Mouse (Mus musculus) lung, postnatal 4 days (tissue): ENCODE measurements around the gene Cops3.
"Not testable (repeated sequence)": the region's sequence is repeated elsewhere in the genome, so short reads cannot be mapped to it uniquely, and the experiment has no call there.

Experiments used
- DNase-seq, 2 experiments: peaks; one replicate each; pipeline ENCODE4 v3.0.0; 2021

Cops3 gene

GRCm38 (mm10) chr11:59839459-59840126 lies at the start of gene Cops3:
Gene Cops3 (minus strand): TSS chr11:59839838.
- peak; percentile 96 to 98 for DNase-seq

- DNase-seq: no peak
Measured at GRCm38 (mm10) chr11:59888151-59888550, 48.5 kb upstream of the Cops3 start.

- no peak for DNase-seq
Measured at GRCm38 (mm10) chr11:59886952-59887351, 47.3 kb upstream of the Cops3 start.

GRCm38 (mm10) chr11:59885217-59885986 lies 45.8 kb upstream of the Cops3 start:
- peak; percentile 46 to 63 for DNase-seq

GRCm38 (mm10) chr11:59880031-59880430 lies 40.4 kb upstream of the Cops3 start:
- peak; percentile 69 to 82 for DNase-seq

- DNase-seq: no peak
Measured at GRCm38 (mm10) chr11:59872124-59872523, 32.5 kb upstream of the Cops3 start.

- no peak for DNase-seq
Measured at GRCm38 (mm10) chr11:59864316-59864715, 24.7 kb upstream of the Cops3 start.

- DNase-seq: no peak
Measured at GRCm38 (mm10) chr11:59860467-59860866, 20.8 kb upstream of the Cops3 start.

- no peak for DNase-seq
Measured at GRCm38 (mm10) chr11:59852865-59853264, 13.2 kb upstream of the Cops3 start.

GRCm38 (mm10) chr11:59847891-59848884 lies 8.6 kb upstream of the Cops3 start:
- DNase-seq: peak; percentile 88 to 89

GRCm38 (mm10) chr11:59847131-59847530 lies 7.5 kb upstream of the Cops3 start:
- peak; percentile 54 to 65 for DNase-seq

- DNase-seq: no peak
Measured at GRCm38 (mm10) chr11:59846311-59846710, 6.7 kb upstream of the Cops3 start.

GRCm38 (mm10) chr11:59839008-59839458 lies 605 bp downstream of the Cops3 start, which contains the start of gene Nt5m:
Gene Nt5m (plus strand): TSS chr11:59839447.
- DNase-seq: peak; percentile 95 to 96

- DNase-seq: no peak
Measured at GRCm38 (mm10) chr11:59838426-59838825, 1.2 kb downstream of the Cops3 start.

- not testable (repeated sequence) for DNase-seq
Measured at GRCm38 (mm10) chr11:59837789-59838188, 1.8 kb downstream of the Cops3 start.

GRCm38 (mm10) chr11:59821625-59822024 lies 18.0 kb downstream of the Cops3 start:
- no peak for DNase-seq

- no peak for DNase-seq
Measured at GRCm38 (mm10) chr11:59817916-59818315, 21.7 kb downstream of the Cops3 start.

GRCm38 (mm10) chr11:59815482-59816065 lies 24.1 kb downstream of the Cops3 start:
- DNase-seq: no peak

- no peak for DNase-seq
Measured at GRCm38 (mm10) chr11:59814936-59815335, 24.7 kb downstream of the Cops3 start.

GRCm38 (mm10) chr11:59814311-59814710 lies 25.3 kb downstream of the Cops3 start:
- no peak for DNase-seq

GRCm38 (mm10) chr11:59813276-59813675 lies 26.4 kb downstream of the Cops3 start:
- DNase-seq: no peak

GRCm38 (mm10) chr11:59811211-59811610 lies 28.4 kb downstream of the Cops3 start:
- DNase-seq: no peak
